Mouse (Mus musculus) heart, adult 2 months (tissue): ENCODE measurements around the gene Fam214a.
A peak's percentile ranks its signal among the peaks of the same experiment; 100 is the strongest.

Experiments used
- CTCF ChIP-seq: fragments of 200-600 bp; IDR thresholded peaks from 2 replicates; pipeline ENCODE4 v1.8.1; 2022; ENCODE audit warnings: antibody characterized with exemption, mild to moderate bottlenecking, moderate library complexity
- EP300 ChIP-seq: fragments of 200-500 bp; IDR thresholded peaks from 2 replicates; pipeline ENCODE4 v1.6.1; 2011; ENCODE audit warnings: low read depth, low read length, control low read depth; ENCODE audit not compliant: insufficient read depth
- POLR2A ChIP-seq: fragments of 200-500 bp; IDR thresholded peaks from 2 replicates; pipeline ENCODE4 v1.6.1; 2011; ENCODE audit warnings: mild to moderate bottlenecking, low read depth, low read length, control low read depth; ENCODE audit not compliant: insufficient read depth

- TF ChIP-seq CTCF (no peak), EP300 (0 out of 2 replicates have a peak, but pooled peaks have one; percentile 19), POLR2A (0 out of 2 replicates have a peak, but pooled peaks have one; percentile 34)
These were observed 119.1 kb downstream of the Fam214a start for GRCm38 (mm10) chr9:75071706-75072192.
